Comparison of ENCODE assay signal across 8 mouse cellular contexts in genomic region chr17:47594969-47595247, GRCm38 (mm10). TPM values are rescaled to one million over a fixed set of nuclear protein-coding genes. Genes with fewer than 3 reads are reported as not detected.
A peak's percentile ranks its signal among the peaks of the same experiment; 100 is the strongest.
DNase-seq lines count a peak whose midpoint lies in the region; ATAC-seq and TF ChIP-seq lines count a peak whose summit lies in the region.

No protein-coding gene starts in this region.

- no peaks in the 10 kb centered on the region for H3K27me3 ChIP-seq in cerebellum, adult 2 months (ENCODE audit: control insufficient read depth, insufficient read depth, low read length)
- H3K27me3 ChIP-seq in neural tube, embryonic 11.5 days (ENCODE audit: control insufficient read depth, insufficient read depth, low read length): no peaks in the 10 kb centered on the region
- no peaks in the 10 kb centered on the region for H3K27me3 ChIP-seq in limb, embryonic 14.5 days (ENCODE audit: control insufficient read depth, insufficient read depth, low read length)
- no peaks in the 10 kb centered on the region for H3K27me3 ChIP-seq in stomach, embryonic 16.5 days (ENCODE audit: control insufficient read depth, insufficient read depth, low read length)

- H3K9me3 ChIP-seq in neural tube, embryonic 11.5 days (ENCODE audit: control insufficient read depth, low read length): no peaks in the 10 kb centered on the region
- H3K9me3 ChIP-seq in limb, embryonic 14.5 days (ENCODE audit: control insufficient read depth, low read length): no peaks in the 10 kb centered on the region
- no peaks in the 10 kb centered on the region for H3K9me3 ChIP-seq in stomach, embryonic 16.5 days (replicated peaks; ENCODE audit: control insufficient read depth, low read length)

- no peak for TF ChIP-seq CTCF in cerebellum, adult 2 months (IDR thresholded peaks at IDR 0.05; ENCODE audit: borderline replicate concordance, insufficient read depth, low read depth, low read length)

- no peak for ATAC-seq in neural tube, embryonic 11.5 days (ENCODE audit: insufficient read depth, low FRiP score, low TSS enrichment)
- ATAC-seq in limb, embryonic 14.5 days (ENCODE audit: low FRiP score, low read depth): no peak
- ATAC-seq in stomach, embryonic 16.5 days (ENCODE audit: insufficient read depth, low FRiP score): no peak

- no peak for DNase-seq in cerebellum, adult 2 months
- DNase-seq in cerebellum, postnatal 14 days: no peak
- no peak for DNase-seq in neural tube, embryonic 11.5 days (ENCODE audit: low spot score)
- no peak for DNase-seq in neural tube, embryonic 10.5 days (ENCODE audit: extremely low spot score, low spot score)
- DNase-seq in limb, embryonic 14.5 days (ENCODE audit: low spot score): no peak
- DNase-seq in adrenal gland, adult (ENCODE audit: inconsistent age in 2 of 2, low spot score in 1 of 2): no peak
- DNase-seq in kidney, adult 11 months: no peak

- H3K4me1 ChIP-seq in cerebellum, adult 2 months (ENCODE audit: control insufficient read depth, insufficient read depth, low read length): peaks cover 12% of the 10 kb centered on the region
- H3K4me1 ChIP-seq in neural tube, embryonic 11.5 days (ENCODE audit: control insufficient read depth, insufficient read depth, low read length): peaks cover 25% of the 10 kb centered on the region
- H3K4me1 ChIP-seq in limb, embryonic 14.5 days (ENCODE audit: control insufficient read depth, insufficient read depth, low read length): peaks cover 24% of the 10 kb centered on the region
- peaks cover 38% of the 10 kb centered on the region for H3K4me1 ChIP-seq in stomach, embryonic 16.5 days (ENCODE audit: control insufficient read depth, insufficient read depth, low read length)

- H3K4me2 ChIP-seq in neural tube, embryonic 11.5 days (ENCODE audit: low read depth): peak overlapping the region; percentile 90
- H3K4me2 ChIP-seq in limb, embryonic 14.5 days (replicated peaks; ENCODE audit: low read depth, low read length, severe bottlenecking): peak overlapping the region; percentile 89
- H3K4me2 ChIP-seq in stomach, embryonic 16.5 days (ENCODE audit: low read depth, low read length): peak overlapping the region; percentile 74

- H3K9ac ChIP-seq in neural tube, embryonic 11.5 days (ENCODE audit: low read length): peak overlapping the region; percentile 61
- peak overlapping the region; percentile 82 for H3K9ac ChIP-seq in limb, embryonic 14.5 days (ENCODE audit: low read depth, low read length, severe bottlenecking)
- H3K9ac ChIP-seq in stomach, embryonic 16.5 days (ENCODE audit: low read length): peak overlapping the region; percentile 85

- 14% methylated on average over 9 of the region's 9 CpGs for WGBS in cerebellum, adult 2 months
- under 1% methylated on average over 8 of the region's 9 CpGs for WGBS in neural tube, embryonic 11.5 days
- 2% methylated on average over 6 of the region's 9 CpGs for WGBS in limb, embryonic 14.5 days
- 0% methylated on average over 9 of the region's 9 CpGs for WGBS in stomach, embryonic 16.5 days

- no peak for TF ChIP-seq POLR2A in cerebellum, adult 2 months (IDR thresholded peaks at IDR 0.05; ENCODE audit: borderline replicate concordance, insufficient read depth, low read length)
- no peak for TF ChIP-seq POLR2A in limb, embryonic 14.5 days (IDR thresholded peaks at IDR 0.05; ENCODE audit: borderline replicate concordance, extremely low read depth, insufficient read depth, insufficient read length)

- H3K4me3 ChIP-seq in cerebellum, adult 2 months (replicated peaks; ENCODE audit: insufficient read depth, low read depth, low read length): peak overlapping the region; percentile 19
- peak overlapping the region; percentile 78 for H3K4me3 ChIP-seq in neural tube, embryonic 11.5 days (ENCODE audit: low read depth, low read length)
- H3K4me3 ChIP-seq in limb, embryonic 14.5 days (replicated peaks; ENCODE audit: low read length): peak overlapping the region; percentile 90
- peak overlapping the region; percentile 81 for H3K4me3 ChIP-seq in stomach, embryonic 16.5 days (replicated peaks; ENCODE audit: low read length)

- no peak overlapping the region for H3K27ac ChIP-seq in cerebellum, adult 2 months (ENCODE audit: insufficient read depth, low read length)
- H3K27ac ChIP-seq in neural tube, embryonic 11.5 days (ENCODE audit: low read depth, low read length): peak overlapping the region; percentile 88
- H3K27ac ChIP-seq in limb, embryonic 14.5 days (replicated peaks; ENCODE audit: low read depth, low read length): peak overlapping the region; percentile 96
- H3K27ac ChIP-seq in stomach, embryonic 16.5 days (ENCODE audit: low read length): peak overlapping the region; percentile 99

- H3K36me3 ChIP-seq in neural tube, embryonic 11.5 days (ENCODE audit: control insufficient read depth, insufficient read depth, low read length): 0 out of 2 replicates have a peak, but pooled peaks cover 1% of the 10 kb centered on the region
- H3K36me3 ChIP-seq in limb, embryonic 14.5 days (ENCODE audit: control insufficient read depth, insufficient read depth, low read length): peaks cover 41% of the 10 kb centered on the region
- H3K36me3 ChIP-seq in stomach, embryonic 16.5 days (ENCODE audit: control insufficient read depth, insufficient read depth, low read length): peaks cover 11% of the 10 kb centered on the region; the same call in 1 of the 2 replicates

RNA-seq across cellular contexts. Expression of gene Bysl, which starts 16.4 kb away (rescaled TPM):
- polyA plus RNA-seq in cerebellum, adult 2 months (2012; rRNA removed): 13.6 and 14.9 TPM in 2 replicates
- polyA plus RNA-seq in neural tube, embryonic 11.5 days (2014; fragmentation: Nextera tagmentation; extraction: Ambion mirVana): 36.9 and 37.9 TPM in 2 replicates
- polyA plus RNA-seq in limb, embryonic 14.5 days (2012; rRNA removed): 19.5 and 20.4 TPM in 2 replicates
- polyA plus RNA-seq in limb, embryonic 14.5 days (2014; fragmentation: Nextera tagmentation; extraction: Ambion mirVana): 20.6 and 24.0 TPM in 2 replicates
- polyA plus RNA-seq in stomach, embryonic 16.5 days (2015; fragmentation: Nextera tagmentation; extraction: Ambion mirVana): 21.0 and 22.1 TPM in 2 replicates

RNA-seq across cellular contexts. Expression of gene Med20, which starts 16.5 kb away (rescaled TPM):
- polyA plus RNA-seq in cerebellum, adult 2 months (2012; rRNA removed): 43.7 and 47.1 TPM in 2 replicates
- polyA plus RNA-seq in neural tube, embryonic 11.5 days (2014; fragmentation: Nextera tagmentation; extraction: Ambion mirVana): 43.3 and 47.5 TPM in 2 replicates
- 59.5 and 64.7 TPM in 2 replicates for polyA plus RNA-seq in limb, embryonic 14.5 days (2012; rRNA removed)
- polyA plus RNA-seq in limb, embryonic 14.5 days (2014; fragmentation: Nextera tagmentation; extraction: Ambion mirVana): 50.6 and 55.0 TPM in 2 replicates
- polyA plus RNA-seq in stomach, embryonic 16.5 days (2015; fragmentation: Nextera tagmentation; extraction: Ambion mirVana): 40.7 and 47.5 TPM in 2 replicates

RNA-seq across cellular contexts. Expression of gene Gm20517, which starts 16.5 kb away (rescaled TPM):
- 1.7 and 2.1 TPM in 2 replicates for polyA plus RNA-seq in cerebellum, adult 2 months (2012; rRNA removed)
- 0.70 and 0.91 TPM in 2 replicates for polyA plus RNA-seq in neural tube, embryonic 11.5 days (2014; fragmentation: Nextera tagmentation; extraction: Ambion mirVana)
- 1.3 and 1.4 TPM in 2 replicates for polyA plus RNA-seq in limb, embryonic 14.5 days (2012; rRNA removed)
- polyA plus RNA-seq in limb, embryonic 14.5 days (2014; fragmentation: Nextera tagmentation; extraction: Ambion mirVana): 0.72 and 1.4 TPM in 2 replicates
- polyA plus RNA-seq in stomach, embryonic 16.5 days (2015; fragmentation: Nextera tagmentation; extraction: Ambion mirVana): 0.89 and 1.9 TPM in 2 replicates

RNA-seq across cellular contexts. Expression of gene Usp49, which starts 35.6 kb away (rescaled TPM):
- 11.1 and 11.2 TPM in 2 replicates for polyA plus RNA-seq in cerebellum, adult 2 months (2012; rRNA removed)
- 7.9 and 8.9 TPM in 2 replicates for polyA plus RNA-seq in neural tube, embryonic 11.5 days (2014; fragmentation: Nextera tagmentation; extraction: Ambion mirVana)
- polyA plus RNA-seq in limb, embryonic 14.5 days (2012; rRNA removed): 17.6 and 20.8 TPM in 2 replicates
- polyA plus RNA-seq in limb, embryonic 14.5 days (2014; fragmentation: Nextera tagmentation; extraction: Ambion mirVana): 5.0 and 5.2 TPM in 2 replicates
- 3.3 and 3.5 TPM in 2 replicates for polyA plus RNA-seq in stomach, embryonic 16.5 days (2015; fragmentation: Nextera tagmentation; extraction: Ambion mirVana)

Comparison
In these comparisons a context has a peak if more than half of its experiments do, and no peak if none do; other contexts are left out.
1. H3K4me3 ChIP-seq: peak in every context shown above with its lines; median percentile 90 in limb, embryonic 14.5 days; 81 in stomach, embryonic 16.5 days; 78 in neural tube, embryonic 11.5 days; 19 in cerebellum, adult 2 months.